21 mouse cellular contexts compared by ENCODE assay signal in the genomic region with DNA sequence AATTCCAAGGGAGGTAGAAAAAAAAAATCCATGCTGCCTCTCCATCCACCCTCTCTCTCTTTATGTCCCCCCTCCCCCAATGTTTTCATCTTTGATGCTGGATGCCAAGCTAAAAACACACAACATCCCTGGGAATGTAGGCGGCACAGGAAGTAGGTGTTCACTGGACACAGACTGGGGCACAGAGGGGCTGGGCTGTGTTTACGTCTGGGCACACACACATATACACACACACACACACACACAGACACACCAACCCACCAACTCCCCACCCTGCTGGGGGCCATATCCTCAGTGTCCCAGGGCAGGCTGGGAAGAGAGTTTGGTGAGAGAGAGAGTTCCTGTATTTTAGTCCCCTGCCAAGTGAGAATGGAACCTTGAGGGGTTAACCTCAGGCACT. TPM values are rescaled to one million over a fixed set of nuclear protein-coding genes. Genes with fewer than 3 reads are reported as not detected.
DNase-seq lines count a peak whose midpoint lies in the region; ATAC-seq and TF ChIP-seq lines count a peak whose summit lies in the region.
"Had no signal": no experiment of that assay in that cellular context is flagged by ENCODE, and none has a peak within 500 bp of the region (broad histone marks: within the 10 kb centered on the region; RNA-seq: fewer than 3 reads in every experiment).

No protein-coding gene starts in this region.

- peak overlapping the region; percentile 73 for H3K27ac ChIP-seq in layer of hippocampus, adult 2 months
- 0 out of 2 replicates have a peak overlapping the region, but pooled peaks have one; percentile 41 for H3K27ac ChIP-seq in midbrain, embryonic 13.5 days
- H3K27ac ChIP-seq in midbrain, postnatal 0 days (ENCODE audit: low read depth, low read length): no peak overlapping the region
- H3K27ac ChIP-seq: liver, embryonic 15.5 days; stomach, embryonic 15.5 days had no signal

- H3K4me3 ChIP-seq in layer of hippocampus, adult 2 months: no peak overlapping the region
- H3K4me3 ChIP-seq in midbrain, embryonic 13.5 days (replicated peaks): no peak overlapping the region
- no peak overlapping the region for H3K4me3 ChIP-seq in midbrain, postnatal 0 days (ENCODE audit: low read depth, low read length)
- H3K4me3 ChIP-seq: forebrain, embryonic 13.5 days; liver, embryonic 15.5 days; stomach, embryonic 15.5 days had no signal

- peaks cover 7% of the 10 kb centered on the region; the same call in 1 of the 2 replicates for H3K27me3 ChIP-seq in midbrain, embryonic 13.5 days
- no peaks in the 10 kb centered on the region for H3K27me3 ChIP-seq in midbrain, postnatal 0 days (ENCODE audit: insufficient read depth, low read length)
- H3K27me3 ChIP-seq: forebrain, embryonic 13.5 days; liver, embryonic 15.5 days; stomach, embryonic 15.5 days had no signal

- no peak for DNase-seq in layer of hippocampus, adult 2 months (ENCODE audit: low spot score in 2 of 2)
- no peak for DNase-seq in layer of hippocampus, postnatal 36 days
- no peak for DNase-seq in midbrain, postnatal 0 days (ENCODE audit: low spot score)
- DNase-seq in lung, postnatal 10 days: peak; percentile 46
- no peak for DNase-seq in spleen, postnatal 14 days (ENCODE audit: low spot score in 2 of 2)
- DNase-seq in cerebellum, adult 9-10 months: no peak
- DNase-seq: adrenal gland, postnatal 25 days; cerebellum, adult 9-11 months; gastrocnemius, postnatal 36 days; kidney, adult 11 months; kidney, postnatal 14 days; layer of hippocampus, adult 9-11 months; thymus, adult 2 months had no signal

- 79% methylated on average over 2 of the region's 2 CpGs for WGBS in midbrain, embryonic 13.5 days
- WGBS in midbrain, postnatal 0 days: 82% methylated on average over 2 of the region's 2 CpGs

- H3K4me1 ChIP-seq in midbrain, embryonic 13.5 days (replicated peaks): peaks cover 50% of the 10 kb centered on the region
- no peaks in the 10 kb centered on the region for H3K4me1 ChIP-seq in midbrain, postnatal 0 days (ENCODE audit: insufficient read depth, low read length)
- H3K4me1 ChIP-seq: stomach, embryonic 15.5 days had no signal

- ATAC-seq in midbrain, embryonic 13.5 days: no peak
- ATAC-seq in midbrain, postnatal 0 days (ENCODE audit: low FRiP score): no peak
- ATAC-seq: activated CD4-positive, CD25-positive, alpha-beta regulatory T cell, adult 4 months; forebrain, embryonic 13.5 days; hindbrain, embryonic 16.5 days; Patski had no signal

- no peak overlapping the region for H3K9ac ChIP-seq in midbrain, embryonic 13.5 days (replicated peaks)
- H3K9ac ChIP-seq in midbrain, postnatal 0 days (replicated peaks; ENCODE audit: low read length, poor library complexity, severe bottlenecking): no peak overlapping the region
- H3K9ac ChIP-seq: forebrain, embryonic 13.5 days; liver, embryonic 15.5 days; stomach, embryonic 15.5 days had no signal

- H3K9me3 ChIP-seq in midbrain, embryonic 13.5 days: no peaks in the 10 kb centered on the region
- H3K9me3 ChIP-seq in midbrain, postnatal 0 days (ENCODE audit: low read length): no peaks in the 10 kb centered on the region
- H3K9me3 ChIP-seq: forebrain, embryonic 13.5 days; liver, embryonic 15.5 days; megakaryocyte, embryonic 14.5 days; stomach, embryonic 15.5 days had no signal

- TF ChIP-seq CTCF in layer of hippocampus, adult 2 months (conservative IDR thresholded peaks at IDR 0.05): no peak
- no peak for TF ChIP-seq CTCF in midbrain, postnatal 0 days (IDR thresholded peaks at IDR 0.05)

- no peak overlapping the region for H3K4me2 ChIP-seq in midbrain, embryonic 13.5 days (replicated peaks)
- H3K4me2 ChIP-seq in midbrain, postnatal 0 days (ENCODE audit: low read depth, low read length, poor library complexity, severe bottlenecking): no peak overlapping the region
- H3K4me2 ChIP-seq: forebrain, embryonic 13.5 days; liver, embryonic 15.5 days; stomach, embryonic 15.5 days had no signal

- H3K36me3 ChIP-seq in midbrain, embryonic 13.5 days: no peaks in the 10 kb centered on the region
- H3K36me3 ChIP-seq in midbrain, postnatal 0 days (ENCODE audit: insufficient read depth, low read length): no peaks in the 10 kb centered on the region; the same call in 1 of the 2 replicates
- H3K36me3 ChIP-seq: liver, embryonic 15.5 days; stomach, embryonic 15.5 days had no signal

RNA-seq across cellular contexts. Expression of a gene that starts 16.8 kb away (rescaled TPM):
- 10 to 100 TPM; 14.8 TPM for total RNA-seq in layer of hippocampus, adult 2 months (2021)
- total RNA-seq in layer of hippocampus, postnatal 36 days (2021): 10 to 100 TPM; 15.2 to 15.5 TPM
- polyA plus RNA-seq in midbrain, embryonic 13.5 days (2015; fragmentation: Nextera tagmentation; extraction: Ambion mirVana): 6.3 and 6.4 TPM in 2 replicates
- total RNA-seq in midbrain, postnatal 0 days (2014; rRNA removed): 8.7 and 13.6 TPM in 2 replicates
- polyA plus RNA-seq in midbrain, postnatal 0 days (2015; fragmentation: Nextera tagmentation; extraction: Ambion mirVana): 5.1 and 5.3 TPM in 2 replicates
